ENCODE assay signal across 24 mouse cellular contexts in genomic region chr3:85317306-85317705, GRCm38 (mm10).
"Had no signal": no experiment of that assay in that cellular context is flagged by ENCODE, and none has a peak within 500 bp of the region (broad histone marks: within the 10 kb centered on the region; RNA-seq: fewer than 3 reads in every experiment).

No protein-coding gene starts in this region.

- ATAC-seq: hindbrain, embryonic 16.5 days; inflammation-experienced regulatory T-cells, adult 6 months; intestine, embryonic 15.5 days; liver, embryonic 12.5 days had no signal

- H3K9me3 ChIP-seq: heart, embryonic 13.5 days; heart, embryonic 15.5 days; hindbrain, embryonic 10.5 days; hindbrain, embryonic 12.5 days; intestine, embryonic 15.5 days; kidney, embryonic 15.5 days; limb, embryonic 13.5 days; limb, embryonic 15.5 days; liver, embryonic 12.5 days had no signal

- H3K36me3 ChIP-seq: heart, embryonic 13.5 days; heart, embryonic 15.5 days; hindbrain, embryonic 10.5 days; hindbrain, embryonic 12.5 days; intestine, embryonic 15.5 days; kidney, embryonic 15.5 days; limb, embryonic 13.5 days; limb, embryonic 15.5 days; liver, embryonic 12.5 days had no signal

- H3K9ac ChIP-seq: heart, embryonic 13.5 days; heart, embryonic 15.5 days; hindbrain, embryonic 12.5 days; hindbrain, embryonic 14.5 days; intestine, embryonic 15.5 days; kidney, embryonic 15.5 days; limb, embryonic 13.5 days; limb, embryonic 15.5 days; liver, embryonic 12.5 days; liver, embryonic 14.5 days had no signal

- H3K4me2 ChIP-seq: heart, embryonic 11.5 days; heart, embryonic 13.5 days; heart, embryonic 15.5 days; hindbrain, embryonic 12.5 days; hindbrain, embryonic 14.5 days; intestine, embryonic 15.5 days; kidney, embryonic 15.5 days; limb, embryonic 13.5 days; limb, embryonic 15.5 days; liver, embryonic 12.5 days had no signal

- DNase-seq: gastrocnemius, adult 2 months; gastrocnemius, postnatal 10 days; gastrocnemius, postnatal 25 days; heart, adult 2 months; heart, postnatal 14 days; heart, postnatal 36 days; kidney, adult 9 months; kidney, postnatal 14 days; left cerebral cortex, postnatal 4 days had no signal

- H3K27me3 ChIP-seq: heart, embryonic 13.5 days; heart, embryonic 15.5 days; hindbrain, embryonic 12.5 days; intestine, embryonic 15.5 days; kidney, embryonic 15.5 days; limb, embryonic 13.5 days; limb, embryonic 15.5 days; liver, embryonic 12.5 days had no signal

- H3K4me3 ChIP-seq: gastrocnemius, adult 2 months; heart, adult 2 months; heart, embryonic 13.5 days; heart, embryonic 15.5 days; hindbrain, embryonic 10.5 days; hindbrain, embryonic 12.5 days; intestine, embryonic 15.5 days; kidney, embryonic 15.5 days; limb, embryonic 13.5 days; limb, embryonic 15.5 days; liver, embryonic 12.5 days had no signal

- H3K27ac ChIP-seq: gastrocnemius, adult 2 months; heart, adult 2 months; heart, embryonic 13.5 days; heart, embryonic 15.5 days; hindbrain, embryonic 10.5 days; hindbrain, embryonic 12.5 days; hindbrain, embryonic 14.5 days; intestine, embryonic 15.5 days; kidney, embryonic 15.5 days; kidney, postnatal 0 days; limb, embryonic 13.5 days; limb, embryonic 15.5 days; liver, embryonic 12.5 days; liver, embryonic 14.5 days had no signal

- H3K4me1 ChIP-seq: heart, embryonic 13.5 days; intestine, embryonic 15.5 days; liver, embryonic 12.5 days had no signal
